Mouse (Mus musculus): Measurements from ENCODE around the gene Sphk2. TPM values are rescaled to one million over a fixed set of nuclear protein-coding genes. Genes with fewer than 3 reads are reported as not detected.
A peak's percentile ranks its signal among the peaks of the same experiment; 100 is the strongest.

Sphk2 gene
- polyA plus RNA-seq, 1 experiment from 2014 or later, result 26.5 TPM

- H3K4me3 ChIP-seq, result no peak overlapping the region
- WGBS, result 84% methylated on average over 4 of the region's 4 CpGs
- no peak for ATAC-seq (ENCODE audit: borderline replicate concordance, extremely low read depth, low FRiP score, low TSS enrichment)
- H3K9ac ChIP-seq, result no peak overlapping the region
- no peaks in the 10 kb centered on the region for H3K27me3 ChIP-seq
- peaks cover 76% of the 10 kb centered on the region for H3K36me3 ChIP-seq
- H3K9me3 ChIP-seq, result no peaks in the 10 kb centered on the region
- peaks cover 24% of the 10 kb centered on the region for H3K4me1 ChIP-seq
- H3K4me2 ChIP-seq, result no peak overlapping the region
- H3K27ac ChIP-seq, result no peak overlapping the region
These were observed 5.5 kb upstream of the Sphk2 start for GRCm38 (mm10) chr7:45723301-45723700.

- Histone ChIP-seq H3K27me3 (no peaks in the 10 kb centered on the region), H3K9me3 (no peaks in the 10 kb centered on the region), H3K4me3 (no peak overlapping the region), H3K36me3 (peaks cover 76% of the 10 kb centered on the region), H3K4me2 (no peak overlapping the region), H3K9ac (no peak overlapping the region), H3K4me1 (peaks cover 24% of the 10 kb centered on the region), H3K27ac (no peak overlapping the region)
- 73% methylated on average over 13 of the region's 13 CpGs for WGBS
- no peak for ATAC-seq (ENCODE audit: borderline replicate concordance, extremely low read depth, low FRiP score, low TSS enrichment)
These were observed 4.5 kb upstream of the Sphk2 start for GRCm38 (mm10) chr7:45722348-45722713.

- H3K4me2 ChIP-seq, result no peak overlapping the region
- H3K36me3 ChIP-seq, result peaks cover 73% of the 10 kb centered on the region
- WGBS, result 57% methylated on average over 13 of the region's 13 CpGs
- no peaks in the 10 kb centered on the region for H3K9me3 ChIP-seq
- H3K27me3 ChIP-seq, result no peaks in the 10 kb centered on the region
- H3K27ac ChIP-seq, result no peak overlapping the region
- ATAC-seq (ENCODE audit: borderline replicate concordance, extremely low read depth, low FRiP score, low TSS enrichment), result no peak
- H3K4me1 ChIP-seq, result peaks cover 28% of the 10 kb centered on the region
- no peak overlapping the region for H3K9ac ChIP-seq
- H3K4me3 ChIP-seq, result no peak overlapping the region
These were observed 4.0 kb upstream of the Sphk2 start for GRCm38 (mm10) chr7:45721642-45722347.

GRCm38 (mm10) chr7:45721234-45721571 is 3.4 kb upstream of the Sphk2 start:
- 68% methylated on average over 7 of the region's 7 CpGs for WGBS
- H3K4me2 ChIP-seq, result no peak overlapping the region
- no peak overlapping the region for H3K9ac ChIP-seq
- ATAC-seq (ENCODE audit: borderline replicate concordance, extremely low read depth, low FRiP score, low TSS enrichment), result no peak
- H3K4me3 ChIP-seq, result no peak overlapping the region
- peaks cover 34% of the 10 kb centered on the region for H3K4me1 ChIP-seq
- no peak overlapping the region for H3K27ac ChIP-seq
- H3K27me3 ChIP-seq, result no peaks in the 10 kb centered on the region
- peaks cover 68% of the 10 kb centered on the region for H3K36me3 ChIP-seq
- H3K9me3 ChIP-seq, result no peaks in the 10 kb centered on the region

GRCm38 (mm10) chr7:45720413-45721233 is 2.8 kb upstream of the Sphk2 start, which contains the start of gene Fam83e:
Gene Fam83e (plus strand): TSS chr7:45721212.
- Histone ChIP-seq H3K36me3 (peaks cover 63% of the 10 kb centered on the region), H3K9ac (no peak within 1 kb of the TSS), H3K9me3 (no peaks in the 10 kb centered on the region), H3K27me3 (no peaks in the 10 kb centered on the region), H3K4me2 (no peak within 1 kb of the TSS), H3K27ac (no peak within 1 kb of the TSS), H3K4me1 (peaks cover 40% of the 10 kb centered on the region), H3K4me3 (no peak within 1 kb of the TSS)
- 63% methylated on average over 14 of the region's 14 CpGs for WGBS
- ATAC-seq (ENCODE audit: borderline replicate concordance, extremely low read depth, low FRiP score, low TSS enrichment), result peak; percentile 2; the same call in 1 of the 2 replicates

GRCm38 (mm10) chr7:45719738-45720412 is 2.1 kb upstream of the Sphk2 start:
- no peaks in the 10 kb centered on the region for H3K9me3 ChIP-seq
- H3K4me1 ChIP-seq, result peaks cover 43% of the 10 kb centered on the region
- no peak overlapping the region for H3K27ac ChIP-seq
- peak overlapping the region; percentile 86; the same call in 1 of the 2 replicates for H3K4me3 ChIP-seq
- H3K4me2 ChIP-seq, result peak overlapping the region; percentile 82
- no peak for ATAC-seq (ENCODE audit: borderline replicate concordance, extremely low read depth, low FRiP score, low TSS enrichment)
- H3K36me3 ChIP-seq, result peaks cover 56% of the 10 kb centered on the region
- 79% methylated on average over 16 of the region's 16 CpGs for WGBS
- peak overlapping the region; percentile 97 for H3K9ac ChIP-seq
- no peaks in the 10 kb centered on the region for H3K27me3 ChIP-seq

- Histone ChIP-seq H3K9ac (peak overlapping the region; percentile 97), H3K4me3 (peak overlapping the region; percentile 86), H3K4me2 (peak overlapping the region; percentile 82), H3K27me3 (no peaks in the 10 kb centered on the region), H3K27ac (0 out of 2 replicates have a peak overlapping the region, but pooled peaks have one; percentile 37), H3K4me1 (peaks cover 49% of the 10 kb centered on the region), H3K9me3 (no peaks in the 10 kb centered on the region), H3K36me3 (peaks cover 49% of the 10 kb centered on the region)
- no peak for ATAC-seq (ENCODE audit: borderline replicate concordance, extremely low read depth, low FRiP score, low TSS enrichment)
- 67% methylated on average over 10 of the region's 10 CpGs for WGBS
These were observed 1.4 kb upstream of the Sphk2 start for GRCm38 (mm10) chr7:45719180-45719579.

- Histone ChIP-seq H3K9me3 (no peaks in the 10 kb centered on the region), H3K9ac (peak overlapping the region; percentile 97), H3K4me2 (peak overlapping the region; percentile 82), H3K4me1 (peaks cover 55% of the 10 kb centered on the region), H3K4me3 (peak overlapping the region; percentile 86), H3K27me3 (no peaks in the 10 kb centered on the region), H3K36me3 (peaks cover 44% of the 10 kb centered on the region), H3K27ac (peak overlapping the region; percentile 88)
- no peak for ATAC-seq (ENCODE audit: borderline replicate concordance, extremely low read depth, low FRiP score, low TSS enrichment)
- under 1% methylated on average over 20 of the region's 20 CpGs for WGBS
These were observed 529 bp upstream of the Sphk2 start for GRCm38 (mm10) chr7:45718331-45718730.

GRCm38 (mm10) chr7:45716952-45717917 is 567 bp downstream of the Sphk2 start:
- Histone ChIP-seq H3K36me3 (peaks cover 46% of the 10 kb centered on the region), H3K9me3 (no peaks in the 10 kb centered on the region), H3K4me1 (peaks cover 60% of the 10 kb centered on the region), H3K27me3 (no peaks in the 10 kb centered on the region), H3K4me3 (peak overlapping the region; percentile 86), H3K4me2 (peak overlapping the region; percentile 86), H3K9ac (peak overlapping the region; percentile 89), H3K27ac (peak overlapping the region; percentile 88)
- 7% methylated on average over 31 of the region's 31 CpGs for WGBS
- peak; percentile 5; the same call in 1 of the 2 replicates for ATAC-seq (ENCODE audit: borderline replicate concordance, extremely low read depth, low FRiP score, low TSS enrichment)

- Histone ChIP-seq H3K4me3 (peak overlapping the region; percentile 86), H3K9me3 (no peaks in the 10 kb centered on the region), H3K9ac (0 out of 2 replicates have a peak overlapping the region, but pooled peaks have one; percentile 89), H3K4me1 (peaks cover 60% of the 10 kb centered on the region), H3K27me3 (no peaks in the 10 kb centered on the region), H3K36me3 (peaks cover 46% of the 10 kb centered on the region), H3K4me2 (peak overlapping the region; percentile 86), H3K27ac (no peak overlapping the region)
- ATAC-seq (ENCODE audit: borderline replicate concordance, extremely low read depth, low FRiP score, low TSS enrichment), result no peak
- WGBS, result 87% methylated on average over 3 of the region's 3 CpGs
These were observed 1.3 kb downstream of the Sphk2 start for GRCm38 (mm10) chr7:45716460-45716857.
